Mouse (Mus musculus) embryonic facial prominence, embryonic 15.5 days (tissue): ENCODE data around the gene Foxd3. TPM values are rescaled to one million over a fixed set of nuclear protein-coding genes. Genes with fewer than 3 reads are reported as not detected.

Experiments
- ATAC-seq: fragments of 200-750 bp; cut with Nextera tagmentation; 2 replicates; pipeline ENCODE4 v1.8.0; 2017; ENCODE audit warnings: low read depth, moderate TSS enrichment; ENCODE audit not compliant: insufficient number of reproducible peaks, low FRiP score, low TSS enrichment
- H3K27ac ChIP-seq: fragments of 300-500 bp; sonication (generic); replicated peaks from 2 replicates; pipeline ENCODE4 v1.5.1; 2015; ENCODE audit warnings: mild to moderate bottlenecking, inconsistent platforms
- H3K27me3 ChIP-seq: fragments of 300-500 bp; sonication (generic); 2 replicates; pipeline ENCODE4 v1.6.1; 2015; ENCODE audit warnings: inconsistent platforms
- H3K36me3 ChIP-seq: fragments of 300-500 bp; sonication (generic); 2 replicates; pipeline ENCODE4 v1.6.1; 2015; ENCODE audit warnings: mild to moderate bottlenecking, inconsistent platforms
- H3K4me1 ChIP-seq: fragments of 300-500 bp; sonication (generic); 2 replicates; pipeline ENCODE4 v1.6.1; 2015; ENCODE audit warnings: inconsistent platforms
- H3K4me2 ChIP-seq: fragments of 300-500 bp; sonication (generic); replicated peaks from 2 replicates; pipeline ENCODE4 v1.6.1; 2015; ENCODE audit warnings: mild to moderate bottlenecking, inconsistent platforms
- H3K4me3 ChIP-seq: fragments of 300-500 bp; sonication (generic); replicated peaks from 2 replicates; pipeline ENCODE4 v1.5.1; 2015; ENCODE audit warnings: mild to moderate bottlenecking, inconsistent platforms
- H3K9ac ChIP-seq: fragments of 300-500 bp; sonication (generic); 2 replicates; pipeline ENCODE4 v1.6.1; 2015; ENCODE audit warnings: inconsistent platforms
- H3K9me3 ChIP-seq: fragments of 300-500 bp; sonication (generic); replicated peaks from 2 replicates; pipeline ENCODE4 v1.6.1; 2016; ENCODE audit warnings: inconsistent platforms
- WGBS: fragments of 180-500 bp; shearing (Covaris S2); methylation state at CpG from one replicate; pipeline ENCODE4 v1.1.7; 2015; 5-methylcytosine and 5-hydroxymethylcytosine counted together
- microRNA-seq: library from miRNA; unstranded; fragments of <30 nt; microRNA quantifications from one replicate; pipeline ENCODE4, GENCODE M21; 2016; ENCODE audit warnings: borderline number of aligned reads
- polyA plus RNA-seq: library from polyadenylated mRNA; unstranded; fragments of >200 nt; fragmentation: Nextera tagmentation; extraction: Ambion mirVana; gene quantifications from 2 replicates; pipeline ENCODE4 v1.2.1, GENCODE M21; 2015

The Foxd3 gene
- polyA plus RNA-seq, 1 experiment from 2014 or later: 1.8 TPM

- Histone ChIP-seq H3K4me3 (no peak overlapping the region), H3K4me1 (no peaks in the 10 kb centered on the region), H3K9me3 (no peaks in the 10 kb centered on the region), H3K27me3 (no peaks in the 10 kb centered on the region), H3K4me2 (no peak overlapping the region), H3K9ac (no peak overlapping the region), H3K27ac (no peak overlapping the region), H3K36me3 (no peaks in the 10 kb centered on the region)
- WGBS: 79% methylated on average over 6 of the region's 6 CpGs
- ATAC-seq: no peak
Observed at GRCm38 (mm10) chr4:99683941-99684340, 27.8 kb downstream of the Foxd3 start.

- ATAC-seq: no peak
- Histone ChIP-seq H3K36me3 (no peaks in the 10 kb centered on the region), H3K9me3 (no peaks in the 10 kb centered on the region), H3K4me1 (no peaks in the 10 kb centered on the region), H3K9ac (no peak overlapping the region), H3K27ac (no peak overlapping the region), H3K4me3 (no peak overlapping the region), H3K4me2 (no peak overlapping the region), H3K27me3 (no peaks in the 10 kb centered on the region)
- WGBS: 43% methylated on average over 5 of the region's 5 CpGs
Observed at GRCm38 (mm10) chr4:99686308-99686707, 30.2 kb downstream of the Foxd3 start.

Small RNAs within 50 kb of the gene (microRNA-seq; reads per million reads assigned to microRNA genes)
- not detected for gene Gm23366

Other genes with a start within 250 kb of the Foxd3 start
- gene Alg6, start 59.4 kb downstream of the Foxd3 start, polyA plus RNA-seq: 17.2 and 18.6 TPM in 2 replicates
- 19.8 and 27.8 TPM in 2 replicates for gene Efcab7, start 172.9 kb downstream of the Foxd3 start, polyA plus RNA-seq